Mouse (Mus musculus) adrenal gland, adult 18-20 months (tissue): ENCODE data around the gene Sp3. TPM values are rescaled to one million over a fixed set of nuclear protein-coding genes. Genes with fewer than 3 reads are reported as not detected.
"Not testable (repeated sequence)": the region's sequence is repeated elsewhere in the genome, so short reads cannot be mapped to it uniquely, and the experiment has no call there.

ENCODE experiments used
- DNase-seq, 2 experiments: peaks; one replicate each; pipeline ENCODE4 v3.0.0; 2021 to 2022; ENCODE audit warnings: low spot score in 2 of 2
- total RNA-seq, 2 experiments: library from RNA; stranded (reverse); gene quantifications; 1 replicate in 1 of 2; 2 replicates in 1 of 2; pipeline ENCODE4 v1.2.3; 2021

Gene Sp3
- total RNA-seq, 2 experiments from 2014 or later, result 48.2 to 57.3 TPM

DNA sequence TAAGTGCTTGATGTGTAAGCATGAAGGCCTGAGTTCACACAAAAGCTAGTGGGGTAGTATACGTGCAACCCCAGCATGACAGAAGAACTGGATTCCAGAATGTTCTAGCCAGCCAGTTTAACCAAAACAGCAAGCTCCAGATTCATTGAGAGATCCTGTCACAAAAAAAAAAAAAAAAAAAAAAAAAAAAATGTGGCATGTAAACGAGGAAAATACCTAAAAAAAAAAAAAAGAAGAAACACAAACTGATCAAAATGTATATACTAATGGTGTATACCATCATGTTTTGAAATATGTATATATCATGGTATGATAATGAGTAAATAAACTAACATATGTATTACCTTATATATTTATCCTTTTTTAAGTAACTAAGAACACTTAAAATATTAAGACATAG, 13.9 kb upstream of the Sp3 start:
- no peak for DNase-seq

DNA sequence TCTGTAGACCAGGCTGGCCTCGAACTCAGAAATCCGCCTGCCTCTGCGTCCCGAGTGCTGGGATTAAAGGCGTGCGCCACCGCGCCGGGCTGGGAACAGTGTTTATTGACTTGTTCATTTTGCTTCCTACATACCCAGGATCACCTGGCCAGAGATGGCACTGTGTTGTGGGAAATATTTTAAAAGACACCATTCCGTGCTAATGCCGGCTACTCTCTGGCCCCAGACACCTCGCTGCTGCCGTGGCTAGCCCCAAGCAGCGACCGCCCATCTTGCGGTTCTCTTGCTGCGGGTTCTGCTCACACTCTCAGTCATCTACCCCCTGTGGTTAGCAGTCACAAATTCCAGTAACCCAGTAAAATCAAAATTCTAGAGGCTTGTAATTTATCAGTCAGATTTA, 12.3 kb upstream of the Sp3 start:
- no peak for DNase-seq

DNA sequence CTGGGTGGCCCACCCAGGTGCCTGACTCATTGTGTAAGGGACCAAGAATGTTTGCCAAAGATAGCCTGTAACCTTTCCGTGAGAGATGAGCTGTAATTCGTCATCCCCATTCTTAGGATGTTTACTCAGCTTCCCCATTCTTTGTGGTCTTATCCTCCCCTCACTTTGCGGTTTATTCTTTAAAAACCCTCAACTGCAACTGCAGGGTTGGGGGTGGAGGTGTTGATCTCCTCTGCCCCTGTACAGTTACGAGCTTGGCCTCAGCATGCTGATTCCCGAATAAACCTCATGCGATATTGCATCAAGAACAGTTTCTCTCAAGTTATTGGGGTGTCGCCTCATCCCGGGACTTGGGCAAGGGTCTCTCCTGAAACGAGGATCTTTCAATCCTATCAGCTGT, 8.7 kb upstream of the Sp3 start:
- not testable (repeated sequence) for DNase-seq

DNA sequence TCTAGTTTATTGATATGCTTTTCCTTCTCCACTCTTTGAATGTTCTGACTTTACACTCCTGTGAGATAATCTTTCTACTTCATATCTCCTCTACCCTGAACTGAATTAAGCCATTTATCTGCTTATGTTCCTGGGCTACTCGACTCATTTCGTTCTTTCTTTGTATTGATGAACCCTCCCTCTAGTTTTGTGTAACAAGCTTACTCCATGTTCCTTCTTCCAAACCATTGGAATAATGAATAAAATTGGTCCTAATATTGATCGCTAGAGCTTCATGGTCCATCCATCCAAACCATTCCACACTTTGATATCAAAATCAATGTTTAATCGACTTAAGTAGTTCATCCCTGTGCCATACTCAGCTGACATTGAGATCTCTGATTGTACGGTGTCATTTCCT, 6.4 kb upstream of the Sp3 start, which contains the start of gene Gm11084:
Gm11084 (minus strand) TSS at position 101 of the 400 bp plus-strand sequence.
- DNase-seq, result no peak

DNA sequence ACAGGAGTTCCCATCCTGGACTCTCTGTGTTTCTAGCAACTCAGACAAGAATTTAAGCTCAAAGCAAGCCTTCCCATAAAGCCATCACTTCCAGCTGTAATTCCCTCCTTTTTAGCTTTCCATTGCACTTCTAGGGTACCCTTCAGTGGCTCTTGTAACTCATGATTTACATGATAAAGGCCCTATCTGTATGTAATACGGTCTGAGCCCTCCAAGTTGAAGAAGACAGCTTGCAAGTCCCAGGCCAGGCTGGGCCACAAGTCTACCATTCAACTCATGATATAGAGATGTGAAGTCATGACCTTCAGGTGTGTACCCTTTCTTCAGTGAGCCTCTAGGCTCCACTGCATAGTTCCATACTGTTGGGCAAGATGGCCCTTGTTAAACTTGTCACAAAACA, 5.3 kb upstream of the Sp3 start:
- no peak for DNase-seq

DNA sequence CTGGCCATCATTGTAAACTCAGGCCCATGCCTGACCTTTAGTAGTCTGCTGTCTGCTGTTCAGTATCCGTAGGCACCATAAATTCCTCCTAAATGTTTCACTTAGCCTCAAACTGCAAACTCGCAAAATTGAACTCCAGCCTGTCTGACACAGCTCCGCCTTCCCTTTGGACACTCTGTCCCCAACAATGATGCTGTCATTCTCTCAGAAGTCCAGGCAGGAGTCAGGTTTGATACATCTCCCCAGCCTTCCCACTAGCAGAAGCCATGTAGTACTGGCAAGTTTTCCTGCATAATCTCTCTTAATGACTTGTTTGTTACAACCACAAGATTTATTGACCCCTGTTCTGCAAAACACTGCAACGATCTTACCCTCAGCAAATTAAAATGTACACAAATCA, 4.6 kb upstream of the Sp3 start:
- DNase-seq, result no peak

DNA sequence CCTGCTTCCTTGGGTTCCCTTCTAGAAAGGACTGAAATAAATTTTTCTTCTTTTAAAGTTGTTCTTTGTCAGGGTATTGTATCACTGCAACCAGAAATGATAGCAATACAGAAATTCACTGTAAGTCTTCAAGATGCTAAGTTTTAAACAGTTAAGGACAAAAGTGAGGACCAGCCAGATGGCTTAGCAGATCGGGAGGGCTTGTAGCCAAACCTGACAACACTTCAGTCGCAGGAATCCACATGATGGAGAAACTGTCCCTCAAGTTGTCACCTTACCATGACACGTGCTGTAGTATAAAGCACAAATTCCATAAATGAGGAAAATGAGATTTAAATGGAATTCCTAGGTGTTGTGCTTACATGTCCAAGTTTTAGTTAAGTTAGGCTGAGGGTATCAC, 3.0 kb upstream of the Sp3 start:
- DNase-seq, result no peak

DNA sequence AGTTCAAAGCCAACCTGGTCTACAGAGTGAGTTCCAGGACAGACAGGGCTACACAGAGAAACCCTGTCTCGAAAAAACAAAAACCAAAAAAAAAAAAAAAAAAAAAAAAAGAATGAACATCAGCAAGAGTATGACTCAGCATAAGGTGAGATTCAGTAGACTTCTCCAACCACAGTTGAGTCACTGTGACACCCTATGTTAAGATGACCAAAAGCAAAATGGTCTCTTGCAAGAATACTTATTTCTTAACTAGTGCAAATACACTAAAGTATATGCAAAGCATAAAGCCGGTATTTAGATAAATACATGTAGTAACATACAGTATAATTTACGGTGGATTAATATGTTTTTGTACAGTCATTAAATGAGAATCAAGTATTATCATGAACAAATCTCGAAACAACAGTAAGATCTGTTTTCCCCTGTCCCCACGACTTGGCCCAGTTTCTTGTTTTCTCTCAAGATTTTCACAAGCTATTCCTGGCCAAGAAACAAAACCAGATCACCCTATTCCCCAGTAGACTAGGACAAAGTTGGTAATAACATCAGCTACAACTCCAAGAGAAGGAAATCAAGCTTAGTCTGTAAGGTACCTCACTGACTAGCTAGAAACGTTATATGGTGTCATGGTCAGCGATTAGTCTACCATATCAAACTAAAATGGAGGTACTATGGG, 2.0 kb upstream of the Sp3 start:
- no peak for DNase-seq

DNA sequence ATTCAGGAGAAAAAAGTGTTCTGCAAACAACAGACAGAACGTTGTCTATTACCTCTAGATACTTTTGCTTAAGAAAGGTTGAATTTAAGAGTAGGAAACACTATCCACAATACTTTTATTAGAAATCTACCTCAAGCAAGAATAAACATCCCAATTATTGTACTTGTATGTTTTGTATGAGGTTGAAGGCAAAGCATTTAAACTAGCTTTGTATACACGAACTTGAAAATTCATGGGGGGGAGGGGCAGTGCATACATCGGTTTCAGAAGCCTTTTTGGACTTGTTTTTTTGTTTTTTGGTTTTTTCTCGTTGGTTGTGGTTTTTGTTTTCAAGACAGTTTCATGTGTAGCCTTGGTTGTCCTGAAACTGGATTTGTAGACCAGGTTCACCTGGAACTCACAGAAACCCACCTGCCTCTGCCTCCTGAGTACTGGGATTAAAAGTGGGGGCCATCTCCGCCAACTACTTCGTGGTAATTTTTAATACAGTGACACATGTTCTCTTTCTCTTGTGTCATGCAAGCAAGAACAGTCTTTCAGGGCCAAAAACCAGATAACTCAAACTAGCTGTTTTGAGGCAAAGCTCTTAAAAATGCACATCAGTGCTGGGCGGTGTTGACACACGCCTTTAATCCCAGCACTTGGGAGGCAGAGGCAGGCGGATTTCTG, 1.3 kb upstream of the Sp3 start:
- DNase-seq, result no peak

DNA sequence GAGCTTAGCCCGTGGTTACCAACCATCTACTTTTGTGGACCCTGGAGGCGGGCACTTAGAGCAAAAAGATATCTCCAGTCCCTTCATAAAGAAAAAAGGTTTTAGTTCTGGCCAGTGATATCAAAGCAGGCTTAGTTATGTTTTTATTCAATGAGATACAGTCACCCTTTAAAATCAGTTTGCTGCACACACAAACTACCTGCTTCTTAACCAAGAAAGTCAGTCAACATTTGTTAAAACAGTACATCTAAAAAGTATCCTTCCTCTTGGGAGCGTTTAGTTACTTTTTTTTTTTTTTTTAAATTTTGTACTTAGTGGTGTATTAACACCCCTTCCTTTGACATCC, 802 bp upstream of the Sp3 start:
- DNase-seq, result no peak

DNA sequence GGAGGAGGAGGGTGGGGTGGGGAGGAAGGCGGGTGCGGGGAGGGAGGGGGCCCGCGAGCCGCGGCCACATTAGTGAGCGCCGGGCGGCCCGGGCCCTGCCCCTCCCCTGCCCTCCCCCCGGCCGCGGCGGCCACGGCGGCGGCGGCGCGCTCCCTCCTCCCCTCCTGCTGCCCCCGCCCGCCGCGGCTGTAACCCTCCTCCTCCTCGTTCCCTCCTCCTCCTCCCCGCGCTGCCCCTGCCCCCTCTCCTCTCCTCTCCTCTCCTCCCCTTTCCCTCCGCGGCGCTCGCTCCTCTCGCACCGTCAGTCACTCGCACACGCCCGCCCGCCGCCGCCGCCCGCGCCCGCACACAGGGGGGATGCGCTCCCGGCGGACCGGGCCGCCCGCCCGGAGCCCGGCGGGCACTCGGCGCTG, 581 bp downstream of the Sp3 start:
- peak; percentile 82 to 83 for DNase-seq

DNA sequence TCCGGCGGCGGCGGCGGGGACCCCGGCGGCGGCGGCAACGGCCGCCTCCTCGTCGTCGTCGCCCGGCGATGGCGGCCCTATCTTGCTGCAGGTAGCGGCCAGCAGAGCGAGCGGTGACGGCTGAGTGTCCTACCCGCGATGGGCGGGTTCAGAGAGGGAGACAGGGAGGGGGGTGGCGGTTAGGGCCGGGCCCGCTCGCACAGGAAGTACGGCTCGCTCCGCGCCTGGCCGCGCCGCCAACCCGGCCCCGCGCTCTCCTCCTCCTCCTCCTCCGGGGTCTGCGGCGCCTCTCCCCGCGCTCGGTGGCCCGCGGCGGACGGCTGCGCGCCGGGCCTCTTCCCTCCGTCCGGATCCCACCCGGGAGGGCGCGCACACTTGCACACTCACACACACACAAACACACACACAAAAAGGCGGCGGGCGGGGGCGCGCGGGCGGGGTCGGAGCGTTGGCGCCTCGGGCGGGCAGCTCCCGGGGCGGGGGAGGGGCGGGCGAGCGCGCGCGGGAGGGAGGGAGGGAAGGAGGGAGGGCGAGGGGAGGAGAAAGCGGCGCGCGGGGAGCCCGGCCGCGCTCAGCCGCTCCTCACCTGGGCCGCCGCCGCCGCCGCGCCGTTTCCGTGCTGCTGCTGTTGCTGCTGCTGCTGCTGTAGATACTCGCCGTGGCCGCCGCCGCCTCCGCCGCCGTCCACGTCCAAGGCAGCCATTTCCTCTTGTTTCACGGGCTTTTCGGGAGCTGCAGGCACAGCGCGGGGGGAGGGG, 1.2 kb downstream of the Sp3 start:
- peak; percentile 84 to 85 for DNase-seq

DNA sequence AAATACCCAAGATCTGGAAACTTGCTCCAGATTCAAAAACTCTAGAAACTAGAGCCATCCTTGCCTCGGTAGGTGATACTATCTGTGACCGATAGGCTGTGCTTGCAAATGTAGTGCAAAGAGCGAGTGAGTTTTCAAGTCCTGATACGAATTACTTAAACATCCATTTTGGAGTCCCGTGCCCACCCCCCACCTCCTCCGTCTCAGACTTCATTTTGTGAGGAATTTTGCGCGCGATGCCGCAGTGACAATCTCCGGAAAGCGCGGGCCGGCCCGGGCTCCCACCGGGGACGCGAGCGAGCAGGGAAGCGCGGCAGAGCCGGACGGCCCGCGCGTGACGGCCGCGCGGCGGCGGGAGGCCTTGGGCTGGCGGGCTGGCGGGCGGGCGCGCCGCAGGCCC, 1.8 kb downstream of the Sp3 start:
- DNase-seq, result no peak

DNA sequence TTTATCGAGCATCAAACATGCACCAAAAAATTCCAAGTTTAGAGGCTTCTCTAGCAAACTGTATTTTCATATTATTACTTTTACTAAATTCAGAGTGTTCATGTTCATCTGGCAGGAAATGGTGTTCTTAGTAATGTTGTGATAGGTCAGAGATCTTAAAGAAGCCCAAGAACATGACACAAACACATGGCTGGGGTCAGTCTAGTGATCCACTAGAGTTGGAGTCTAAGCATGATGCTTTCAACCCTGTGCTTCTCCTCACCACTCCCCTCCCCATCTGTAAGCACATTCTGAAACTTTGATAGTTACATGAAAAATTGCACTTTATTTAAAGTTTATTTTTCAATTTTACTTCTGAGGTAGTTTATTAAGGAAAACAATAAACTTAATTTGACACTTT, 3.0 kb downstream of the Sp3 start:
- DNase-seq, result no peak

DNA sequence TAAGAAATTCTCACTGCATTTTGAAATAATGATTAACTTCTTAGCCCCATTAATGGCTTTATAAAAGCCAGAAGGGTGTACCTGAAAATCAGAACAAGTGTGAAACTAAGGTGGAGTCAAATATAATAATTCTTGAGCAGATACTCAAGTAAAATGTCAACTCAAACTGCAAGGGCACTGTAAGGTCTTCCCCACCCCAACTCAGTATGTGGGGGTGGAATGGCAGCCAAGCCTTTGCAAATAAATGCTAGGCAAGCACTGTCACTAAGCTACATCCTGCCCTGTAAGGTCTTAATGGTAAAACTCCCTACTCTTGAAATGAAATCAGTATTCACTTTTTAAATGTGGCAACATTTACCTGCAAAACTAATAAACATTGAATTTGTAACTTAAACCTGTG, 4.2 kb downstream of the Sp3 start:
- DNase-seq, result no peak

DNA sequence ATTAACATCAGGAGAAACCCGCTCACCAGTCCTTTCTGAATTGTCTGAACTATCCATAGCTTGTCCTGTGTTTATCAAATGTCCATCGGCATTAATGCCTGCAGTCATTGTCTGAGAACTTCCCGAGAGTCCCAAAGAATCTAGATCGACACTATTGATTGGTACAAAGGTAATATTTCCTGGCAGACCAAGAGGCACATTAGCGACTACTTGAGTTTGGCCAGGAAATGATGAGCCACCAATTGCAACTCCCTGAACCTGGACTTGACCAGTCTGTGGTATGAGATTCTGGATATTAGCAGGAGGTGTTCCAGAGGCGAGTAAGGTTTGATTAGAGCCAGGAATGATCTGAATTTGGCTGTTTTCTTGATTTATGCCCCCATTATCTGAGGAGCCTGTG, 9.4 kb downstream of the Sp3 start:
- DNase-seq, result no peak

DNA sequence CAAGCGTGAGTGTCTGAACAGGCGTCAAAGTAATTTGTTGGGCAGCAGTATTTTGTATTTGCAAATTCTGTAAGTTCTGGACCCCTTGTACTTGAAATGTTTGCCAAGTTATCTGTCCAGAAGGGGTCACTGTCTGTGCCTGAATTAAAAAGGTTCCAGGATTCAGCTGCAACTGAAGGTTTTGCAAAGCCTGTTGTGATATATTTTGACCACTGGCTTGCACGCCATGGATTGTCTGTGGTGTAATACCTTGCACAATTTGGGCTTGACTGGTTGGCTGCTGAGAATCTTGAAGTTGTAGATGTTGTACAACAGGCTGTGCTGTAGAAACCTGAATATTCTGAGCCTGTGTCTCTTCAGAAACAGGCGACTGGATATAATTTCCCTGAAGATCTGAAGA, 9.9 kb downstream of the Sp3 start:
- no peak for DNase-seq

DNA sequence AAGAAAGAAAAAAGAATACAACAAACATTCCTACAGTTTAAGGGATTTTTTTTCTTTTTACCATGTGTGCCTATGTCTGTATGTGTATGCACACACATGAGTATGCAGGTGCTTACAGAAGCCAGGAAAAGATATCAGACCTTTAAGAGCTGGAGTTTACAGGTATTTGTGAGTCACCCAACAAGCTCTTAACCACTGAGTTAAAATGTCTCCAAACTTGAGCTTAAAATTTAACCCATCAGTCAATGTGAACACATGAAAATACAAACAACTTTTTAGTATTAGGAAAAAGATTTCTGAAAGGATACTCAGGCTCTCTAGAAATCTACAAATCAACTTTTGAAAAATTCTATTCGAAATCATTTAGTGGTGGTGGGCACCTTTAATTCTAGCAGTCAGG, 11.7 kb downstream of the Sp3 start:
- DNase-seq, result no peak

DNA sequence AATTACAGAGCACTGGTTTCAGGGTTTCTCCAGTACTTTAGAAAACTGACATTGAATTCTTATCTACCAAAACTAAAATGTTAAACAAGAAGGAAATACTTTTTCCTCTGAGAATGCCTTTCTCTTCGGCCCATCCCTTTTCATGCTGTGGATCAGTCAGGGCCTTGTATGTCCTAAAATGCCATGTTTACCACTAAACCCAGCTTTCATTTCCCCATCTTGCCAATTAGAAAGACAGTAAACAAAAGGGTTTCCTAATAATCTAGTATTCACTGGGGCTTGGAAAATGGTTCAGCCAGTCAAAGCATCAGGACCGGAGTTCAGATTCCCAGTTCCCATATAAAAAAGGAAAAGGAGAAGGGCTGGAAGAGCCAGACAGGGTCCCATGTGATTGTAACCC, 14.8 kb downstream of the Sp3 start:
- DNase-seq, result no peak

DNA sequence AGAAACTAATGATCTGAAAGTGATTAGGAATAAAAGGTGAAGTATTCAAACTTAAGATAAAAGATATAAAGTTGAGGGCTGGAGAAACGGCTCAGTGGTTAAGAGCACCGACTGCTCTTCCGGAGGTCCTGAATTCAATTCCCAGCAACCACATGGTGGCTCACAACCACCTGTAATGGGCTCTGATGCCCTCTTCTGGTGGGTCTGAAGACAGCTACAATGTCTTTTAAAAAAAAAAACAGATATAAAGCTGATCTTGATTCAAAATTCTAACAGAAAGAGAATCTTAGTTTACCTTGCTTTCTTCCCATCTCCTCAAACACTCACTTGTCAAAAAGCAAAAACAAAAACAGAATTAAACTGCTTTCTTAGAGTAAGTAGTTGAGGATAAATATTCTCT, 23.8 kb downstream of the Sp3 start:
- no peak for DNase-seq

DNA sequence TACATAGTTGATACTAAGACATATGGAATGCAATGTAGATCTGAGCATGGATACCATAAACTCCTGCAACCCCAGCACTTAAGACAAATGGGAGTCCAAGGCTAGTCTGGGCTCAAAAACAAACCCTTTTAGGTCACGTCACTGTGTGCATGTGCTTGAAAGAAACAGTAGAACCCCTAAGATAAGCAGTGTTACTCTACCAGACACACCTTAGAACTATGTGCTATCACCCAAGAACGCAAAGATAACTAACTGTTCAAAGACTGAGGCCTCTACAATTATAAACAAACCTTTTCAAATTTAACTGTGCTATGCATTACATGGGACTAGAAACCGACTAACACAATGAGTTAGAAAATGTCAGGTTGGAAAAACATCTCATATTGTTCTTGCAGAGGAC, 27.3 kb downstream of the Sp3 start:
- DNase-seq, result no peak

DNA sequence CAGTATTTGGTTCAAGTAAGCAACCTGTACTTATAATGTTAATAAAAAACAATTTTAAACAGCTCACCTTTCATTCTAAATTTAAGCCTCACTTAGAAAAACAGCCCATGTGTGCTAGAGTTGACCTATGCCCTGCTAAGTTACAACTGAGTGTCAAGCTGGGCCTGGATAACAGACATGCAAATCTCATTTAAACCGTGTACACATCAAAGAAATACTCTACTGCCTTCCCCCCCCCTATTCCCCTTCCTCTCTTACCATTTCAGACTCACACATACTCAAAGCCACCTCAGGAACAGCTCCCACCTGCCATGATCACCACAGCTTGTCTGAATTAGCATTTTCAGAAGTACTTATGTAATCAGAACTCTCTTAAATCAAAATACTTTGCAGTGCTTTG, 44.3 kb downstream of the Sp3 start:
- DNase-seq, result no peak

DNA sequence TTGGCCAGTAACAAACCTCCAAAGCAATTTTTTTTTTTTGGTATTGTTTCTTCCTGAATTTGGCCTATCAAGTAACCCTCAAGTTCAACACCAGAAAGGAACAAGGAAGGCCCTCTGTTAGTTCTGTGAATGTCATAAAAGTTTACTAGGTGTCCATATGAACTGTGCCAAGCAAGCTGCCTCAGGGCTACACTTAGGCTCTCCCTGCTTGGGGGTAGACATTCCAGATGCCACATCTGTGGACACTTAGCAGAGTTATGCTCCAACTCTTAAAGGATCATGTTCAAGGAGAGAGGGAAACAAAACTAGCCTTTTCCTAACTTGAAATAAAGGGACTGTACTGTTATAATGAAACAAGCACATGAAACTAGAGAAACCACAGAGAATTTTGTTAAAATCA, 48.1 kb downstream of the Sp3 start:
- DNase-seq, result no peak
